ENCODE assay signal across 8 mouse cellular contexts in the genomic region with DNA sequence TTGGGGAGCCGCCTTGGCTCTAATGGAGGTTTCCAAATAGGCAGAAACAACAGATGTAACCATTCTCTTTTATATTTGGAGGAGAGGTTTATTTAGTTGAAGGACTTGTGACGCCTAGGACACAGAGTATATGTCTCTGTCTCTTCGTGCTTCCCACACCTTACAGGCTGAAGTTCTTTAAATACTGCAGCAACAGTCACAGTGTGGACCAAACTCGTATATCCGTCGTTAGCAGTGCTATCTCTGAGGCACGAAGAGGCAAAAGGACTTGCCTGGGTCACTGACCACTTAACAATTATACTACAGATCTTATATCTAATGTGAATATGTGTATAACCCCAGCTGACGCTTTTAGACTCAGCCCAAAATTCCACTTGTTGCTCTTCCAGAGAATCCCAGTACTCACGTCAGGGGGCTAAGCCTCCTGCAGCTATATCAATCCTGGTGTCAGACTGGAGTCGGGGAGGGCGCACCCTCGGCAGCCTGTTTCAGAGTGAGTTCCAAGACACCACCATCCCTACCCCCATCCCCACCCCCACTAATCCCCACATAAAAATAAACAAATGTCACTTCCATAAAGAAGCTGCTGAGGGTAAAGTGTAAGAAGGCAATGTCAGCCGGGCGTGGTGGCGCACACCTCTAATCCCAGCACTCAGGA. TPM values are rescaled to one million over a fixed set of nuclear protein-coding genes. Genes with fewer than 3 reads are reported as not detected.
DNase-seq lines count a peak whose midpoint lies in the region; ATAC-seq and TF ChIP-seq lines count a peak whose summit lies in the region.

No protein-coding gene starts in this region.

- no peaks in the 10 kb centered on the region for H3K27me3 ChIP-seq in liver, adult 2 months (ENCODE audit: control insufficient read depth, insufficient read depth, low read length)

- H3K9ac ChIP-seq in liver, adult 2 months (ENCODE audit: low read depth, low read length) = peak overlapping the region; percentile 77

- H3K36me3 ChIP-seq in liver, adult 2 months (ENCODE audit: control insufficient read depth, insufficient read depth, low read length) = no peaks in the 10 kb centered on the region

- no peak overlapping the region for H3K27ac ChIP-seq in liver, adult 2 months (replicated peaks; ENCODE audit: insufficient read depth, low read depth, low read length)
- 0 out of 2 replicates have a peak overlapping the region, but pooled peaks have one; percentile 33 for H3K27ac ChIP-seq in brown adipose tissue, adult 24 weeks (replicated peaks; ENCODE audit: low read depth, low read length)

- peaks cover 3% of the 10 kb centered on the region; the same call in 1 of the 2 replicates for H3K4me1 ChIP-seq in liver, adult 2 months (ENCODE audit: control insufficient read depth, insufficient read depth, low read length)
- H3K4me1 ChIP-seq in brown adipose tissue, adult 24 weeks (ENCODE audit: control insufficient read depth, insufficient read depth, insufficient read length, low read length) = no peaks in the 10 kb centered on the region

- TF ChIP-seq CTCF in liver, adult 2 months (IDR thresholded peaks at IDR 0.05; ENCODE audit: low read depth, low read length) = no peak

- H3K79me2 ChIP-seq in liver, adult 2 months (ENCODE audit: control insufficient read depth, insufficient read depth, low read length) = no peaks in the 10 kb centered on the region

- peak; percentile 18; the same call in 1 of the 2 replicates for ATAC-seq in megakaryocyte-erythroid progenitor cell, adult 5-6 weeks (replicated peaks; ENCODE audit: low FRiP score, low TSS enrichment, poor library complexity, severe bottlenecking)

- 32% methylated on average over 15 of the region's 15 CpGs for WGBS in liver, adult 2 months

- no peak for TF ChIP-seq POLR2A in liver, adult 2 months (IDR thresholded peaks at IDR 0.05; ENCODE audit: extremely low read depth, insufficient read depth, low read length)

- no peak for DNase-seq in liver, adult 2 months (ENCODE audit: extremely low read depth, low read depth, low spot score)
- DNase-seq in liver = no peak
- peak; percentile 7 for DNase-seq in heart, postnatal 4 days
- DNase-seq in urinary bladder, postnatal 10 days (ENCODE audit: low spot score) = no peak
- no peak for DNase-seq in gastrocnemius, postnatal 25 days
- DNase-seq in thymus, postnatal 0 days (ENCODE audit: low spot score) = no peak

- H3K4me3 ChIP-seq in liver, adult 2 months (ENCODE audit: insufficient read depth, low read depth, low read length) = peak overlapping the region; percentile 91
- peak overlapping the region; percentile 78 for H3K4me3 ChIP-seq in brown adipose tissue, adult 24 weeks (ENCODE audit: insufficient read depth, low read depth, low read length)

RNA-seq across cellular contexts. Expression of a gene that starts 0.5 kb away (rescaled TPM):
- total RNA-seq in liver, adult 2 months (2014; rRNA removed) = 1.6 and 2.8 TPM in 2 replicates
- 0.39 and 0.61 TPM in 2 replicates for polyA plus RNA-seq in liver, adult 2 months (2012; rRNA removed)
- polyA plus RNA-seq in brown adipose tissue, adult 24 weeks (2012; ENCODE audit: insufficient read depth, insufficient read length, missing spikeins) = 7.9 and 8.8 TPM in 2 replicates
- 1 to 10 TPM; 8.2 to 8.9 TPM for total RNA-seq in heart, postnatal 4 days (2021)
- 11.3 and 14.4 TPM in 2 replicates for total RNA-seq in megakaryocyte-erythroid progenitor cell, adult 5-6 weeks (2014; fragmentation: Nextera tagmentation)
- total RNA-seq in megakaryocyte-erythroid progenitor cell, adult 5-6 weeks (2017) = 13.8 and 23.1 TPM in 2 replicates
- total RNA-seq in gastrocnemius, postnatal 25 days (2021) = 1 to 10 TPM; 6.5 to 7.4 TPM
- polyA plus RNA-seq in thymus, postnatal 0 days (2015; fragmentation: Nextera tagmentation; extraction: Ambion mirVana) = 8.1 and 10.5 TPM in 2 replicates
